Mouse (Mus musculus) testis, adult 2 months (tissue): ENCODE measurements at regions not wholly inside any gene's neighbourhood (a gene's known extent, or its start where the extent isn't known, plus 50 kb on each side); places are given as distances from the start of the nearest gene placed in this dataset.

Experiments used
- H3K27ac ChIP-seq: fragments of 200-500 bp; 2 replicates; pipeline ENCODE4 v1.5.1; 2012; ENCODE audit warnings: low read depth, low read length; ENCODE audit not compliant: control insufficient read depth, insufficient read depth
- H3K27me3 ChIP-seq: fragments of 200-500 bp; 2 replicates; pipeline ENCODE4 v1.6.1; 2012; ENCODE audit warnings: mild to moderate bottlenecking, low read length, moderate library complexity; ENCODE audit not compliant: control insufficient read depth, insufficient read depth
- H3K36me3 ChIP-seq: fragments of 200-500 bp; 2 replicates; pipeline ENCODE4 v1.6.1; 2012; ENCODE audit warnings: mild to moderate bottlenecking, low read length; ENCODE audit not compliant: control insufficient read depth, insufficient read depth
- H3K4me1 ChIP-seq: fragments of 200-500 bp; 2 replicates; pipeline ENCODE4 v1.6.1; 2012; ENCODE audit warnings: low read length; ENCODE audit not compliant: control insufficient read depth, insufficient read depth
- H3K4me3 ChIP-seq: fragments of 200-500 bp; 2 replicates; pipeline ENCODE4 v1.5.1; 2012; ENCODE audit warnings: low read depth, mild to moderate bottlenecking, low read length, moderate library complexity, mixed read lengths; ENCODE audit not compliant: control insufficient read depth
- CTCF ChIP-seq: fragments of 200-500 bp; IDR thresholded peaks from 2 replicates; pipeline ENCODE4 v1.5.1; 2012; ENCODE audit warnings: low read depth, mild to moderate bottlenecking, inconsistent platforms, low read length, moderate library complexity; ENCODE audit not compliant: control insufficient read depth, insufficient read depth, insufficient replicate concordance
- POLR2A ChIP-seq: fragments of 200-500 bp; IDR thresholded peaks from 2 replicates; pipeline ENCODE4 v1.6.1; 2012; ENCODE audit warnings: low read depth, mild to moderate bottlenecking, inconsistent platforms, low read length, moderate library complexity; ENCODE audit not compliant: control insufficient read depth

DNA sequence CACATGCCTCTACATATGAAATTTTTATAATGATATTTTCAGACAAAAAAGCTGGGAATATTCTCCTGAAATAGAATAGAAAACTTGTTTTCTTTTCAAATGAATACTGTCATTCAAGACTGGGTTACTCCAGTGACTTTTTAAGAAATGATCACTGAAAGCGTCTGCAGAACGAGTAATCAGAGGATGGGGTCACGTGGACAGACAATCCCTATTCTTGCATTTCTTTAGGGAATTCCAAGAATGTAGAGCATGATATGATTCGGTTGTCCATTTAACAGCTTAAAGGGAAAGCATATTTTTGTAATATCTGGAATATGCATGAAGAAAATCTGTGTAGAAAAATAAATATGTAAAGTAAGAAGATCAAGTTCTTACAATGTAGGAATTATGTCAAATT lies 65.6 kb downstream of the 4933402N22Rik start:
- no peaks in the 10 kb centered on the region for H3K36me3 ChIP-seq
- TF ChIP-seq POLR2A = no peak
- no peak for TF ChIP-seq CTCF
- H3K27ac ChIP-seq = no peak overlapping the region
- no peaks in the 10 kb centered on the region for H3K27me3 ChIP-seq
- no peak overlapping the region for H3K4me3 ChIP-seq
- H3K4me1 ChIP-seq = no peaks in the 10 kb centered on the region

DNA sequence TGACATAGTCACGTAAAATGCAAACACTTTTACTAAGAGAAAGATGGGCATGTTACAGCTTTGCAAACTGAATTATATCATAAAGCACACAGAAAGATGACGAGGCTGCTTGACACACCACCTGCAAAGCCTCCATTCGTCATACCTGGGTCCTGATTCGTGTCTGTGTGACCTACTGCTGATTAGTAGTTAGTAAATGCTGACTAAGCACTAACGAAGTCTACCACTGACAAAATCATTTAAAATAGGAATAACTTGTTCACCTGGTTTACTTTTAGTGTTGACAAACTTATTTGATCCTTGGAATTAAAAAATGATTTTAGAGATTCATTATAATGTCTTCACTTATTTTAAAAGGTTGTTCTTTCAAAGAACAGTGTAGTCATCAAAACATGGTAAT lies 71.3 kb downstream of the 4933402N22Rik start:
- Histone ChIP-seq H3K4me3 (no peak overlapping the region), H3K4me1 (no peaks in the 10 kb centered on the region)
- TF ChIP-seq CTCF (no peak), POLR2A (no peak)

DNA sequence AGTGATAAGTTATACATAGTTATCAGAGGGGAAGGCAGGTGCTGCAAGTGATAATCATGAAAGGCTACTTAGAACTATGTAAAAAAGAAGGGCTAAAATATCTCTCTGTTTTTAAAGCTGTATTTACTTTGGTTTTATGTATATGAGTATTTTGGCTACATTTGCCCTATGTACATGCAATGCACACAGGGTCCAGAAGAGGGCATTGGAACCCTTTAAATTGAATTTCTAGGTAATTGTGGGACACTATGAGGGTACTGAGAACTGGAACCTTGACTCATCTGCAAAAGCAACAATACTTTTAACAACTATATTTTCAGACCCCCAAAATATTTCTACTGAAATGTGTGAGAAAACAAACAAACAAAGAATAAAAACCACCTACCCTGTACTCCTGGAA lies 82.9 kb downstream of the 4933402N22Rik start:
- no peak overlapping the region for H3K4me3 ChIP-seq
- no peaks in the 10 kb centered on the region for H3K4me1 ChIP-seq
- TF ChIP-seq CTCF (no peak), POLR2A (no peak)
- H3K36me3 ChIP-seq = no peaks in the 10 kb centered on the region
- H3K27ac ChIP-seq = no peak overlapping the region
- no peaks in the 10 kb centered on the region for H3K27me3 ChIP-seq

More for the DNA sequence above, 71.3 kb downstream of the 4933402N22Rik start:
- Histone ChIP-seq H3K36me3 (no peaks in the 10 kb centered on the region), H3K27me3 (no peaks in the 10 kb centered on the region), H3K27ac (no peak overlapping the region)

DNA sequence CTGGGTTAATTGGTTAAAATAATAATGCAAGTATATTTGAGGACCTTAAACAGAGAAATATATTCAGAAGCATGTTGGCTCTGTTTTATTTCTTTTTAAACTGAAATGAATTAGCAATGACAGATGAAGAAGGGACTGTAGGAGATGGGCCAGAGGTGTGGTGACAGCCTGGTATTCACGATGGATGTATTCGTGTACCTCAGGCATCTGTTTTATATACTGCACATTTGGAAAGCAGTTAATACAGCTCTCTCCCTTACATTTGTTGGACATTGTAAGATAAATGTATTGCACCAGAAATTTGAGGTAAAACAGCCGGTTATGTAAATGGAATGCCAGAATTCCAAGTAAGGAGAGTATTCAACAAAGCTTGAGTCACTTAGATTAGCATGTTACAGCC lies 88.6 kb downstream of the 4933402N22Rik start:
- no peaks in the 10 kb centered on the region for H3K36me3 ChIP-seq
- H3K27me3 ChIP-seq = no peaks in the 10 kb centered on the region
- H3K4me1 ChIP-seq = no peaks in the 10 kb centered on the region
- TF ChIP-seq CTCF = no peak
- H3K27ac ChIP-seq = no peak overlapping the region
- no peak overlapping the region for H3K4me3 ChIP-seq

DNA sequence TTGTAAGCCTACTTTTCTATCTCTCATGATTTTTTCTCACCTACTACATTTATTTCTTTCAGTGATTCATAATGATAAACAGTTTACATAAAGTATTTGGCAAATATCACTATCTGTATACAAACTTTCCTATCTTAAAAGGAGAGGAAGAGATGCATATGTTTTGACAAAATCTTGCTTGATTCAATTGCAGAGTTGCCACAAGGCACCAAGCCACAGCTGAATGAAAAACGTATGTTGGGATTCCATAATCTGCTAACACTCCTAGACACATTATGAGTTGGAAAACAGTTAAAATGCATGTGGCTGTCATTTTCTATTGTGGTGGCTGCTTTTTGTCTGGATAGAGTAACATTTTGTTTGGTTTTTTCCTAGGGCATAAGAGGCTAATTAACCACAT lies 98.5 kb downstream of the 4933402N22Rik start:
- no peaks in the 10 kb centered on the region for H3K4me1 ChIP-seq

DNA sequence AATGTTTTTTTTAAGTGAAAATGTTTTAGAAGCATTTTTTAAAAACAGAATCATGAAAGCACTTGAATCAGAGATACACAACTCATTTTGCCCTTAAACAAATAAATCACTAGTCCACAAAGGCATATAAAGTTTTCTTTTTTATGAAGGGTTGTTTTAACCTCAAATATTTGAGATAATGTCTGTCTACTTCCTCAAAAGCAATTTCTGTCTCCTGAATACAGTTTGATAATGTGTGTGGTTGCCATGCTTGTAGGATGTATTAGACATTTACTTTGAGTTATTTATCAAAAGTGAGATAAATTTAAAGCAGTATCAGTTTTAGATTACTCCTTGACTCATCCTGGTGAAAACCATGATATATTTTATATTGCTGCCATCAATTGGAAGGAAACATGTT lies 102.6 kb downstream of the 4933402N22Rik start:
- Histone ChIP-seq H3K27me3 (no peaks in the 10 kb centered on the region), H3K36me3 (no peaks in the 10 kb centered on the region), H3K4me1 (peaks cover 4% of the 10 kb centered on the region), H3K27ac (no peak overlapping the region), H3K4me3 (no peak overlapping the region)
- no peak for TF ChIP-seq CTCF
- no peak for TF ChIP-seq POLR2A

More for the DNA sequence above, 98.5 kb downstream of the 4933402N22Rik start:
- TF ChIP-seq CTCF (no peak), POLR2A (no peak)
- H3K36me3 ChIP-seq = no peaks in the 10 kb centered on the region
- H3K4me3 ChIP-seq = no peak overlapping the region
- H3K27ac ChIP-seq = no peak overlapping the region
- no peaks in the 10 kb centered on the region for H3K27me3 ChIP-seq

DNA sequence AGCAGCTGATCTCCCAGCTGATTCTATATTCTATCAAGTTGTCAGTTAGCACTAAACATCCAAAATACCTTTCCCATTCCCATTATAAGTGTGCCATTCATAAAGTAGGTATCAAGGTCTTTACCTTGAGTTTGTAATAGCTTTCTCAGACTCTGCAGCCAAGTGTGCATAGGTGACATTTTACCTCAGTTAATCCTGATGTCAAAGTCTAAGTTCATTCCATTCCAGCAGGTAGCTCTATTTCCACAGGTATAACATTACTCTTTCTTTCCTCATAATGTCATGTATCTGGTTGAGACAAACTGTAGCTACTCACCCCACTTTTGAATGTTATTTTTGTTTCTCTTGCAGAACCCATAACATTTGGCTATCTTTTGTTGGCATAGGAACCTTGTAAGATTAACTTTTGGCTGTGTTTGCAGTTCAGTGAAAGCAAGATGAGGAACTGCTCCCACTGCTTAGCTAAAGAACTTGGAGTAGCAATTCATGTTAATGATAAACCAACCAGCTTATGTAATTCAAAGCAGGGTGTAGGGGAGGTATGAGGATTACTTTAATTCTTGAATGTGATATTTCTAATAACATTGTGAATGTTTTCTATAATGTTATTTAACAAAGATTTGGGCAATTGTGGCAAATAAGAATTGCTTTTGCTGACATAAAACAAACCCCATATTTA lies 107.0 kb downstream of the 4933402N22Rik start:
- no peak for TF ChIP-seq POLR2A
- no peak for TF ChIP-seq CTCF
- peaks cover 4% of the 10 kb centered on the region for H3K4me1 ChIP-seq
- H3K36me3 ChIP-seq = no peaks in the 10 kb centered on the region
- H3K27me3 ChIP-seq = no peaks in the 10 kb centered on the region
- H3K27ac ChIP-seq = no peak overlapping the region
- H3K4me3 ChIP-seq = no peak overlapping the region

DNA sequence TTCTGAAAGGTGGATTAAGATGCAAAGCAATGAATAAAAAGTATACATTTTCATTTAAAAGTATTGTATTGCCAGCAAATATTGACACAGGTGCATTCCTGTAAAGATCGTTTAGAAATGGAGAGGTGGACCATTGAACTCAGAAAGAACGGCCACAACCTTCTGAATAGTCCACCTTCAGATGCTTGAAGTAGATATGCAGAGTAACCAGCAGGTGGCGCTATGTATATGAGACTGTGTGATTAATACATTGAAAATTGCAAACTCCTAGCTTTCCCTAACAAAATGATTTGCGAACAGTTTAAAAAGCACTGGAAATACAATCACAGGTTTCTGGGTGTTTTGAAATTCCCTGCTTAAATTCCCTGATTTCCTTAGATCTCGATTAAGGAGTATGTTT lies 112.2 kb downstream of the 4933402N22Rik start:
- H3K27ac ChIP-seq = no peak overlapping the region
- H3K4me3 ChIP-seq = no peak overlapping the region
- no peaks in the 10 kb centered on the region for H3K4me1 ChIP-seq
- H3K36me3 ChIP-seq = no peaks in the 10 kb centered on the region
- no peaks in the 10 kb centered on the region for H3K27me3 ChIP-seq
- TF ChIP-seq POLR2A = no peak
- peak; percentile 17; the same call in 1 of the 2 replicates for TF ChIP-seq CTCF
